Mouse (Mus musculus) brain, embryonic 14.5 days (tissue): Measurements from ENCODE around the gene Dnajc6.

ENCODE experiments used
- CTCF ChIP-seq: fragments of 200-500 bp; IDR thresholded peaks from 2 replicates; pipeline ENCODE4 v1.5.1; 2012; ENCODE audit warnings: inconsistent platforms, mild to moderate bottlenecking, moderate library complexity, borderline replicate concordance; ENCODE audit not compliant: insufficient read depth, insufficient read length; ENCODE audit errors: extremely low read depth
- POLR2A ChIP-seq: fragments of 200-500 bp; IDR thresholded peaks from 2 replicates; pipeline ENCODE4 v1.6.1; 2012; ENCODE audit warnings: mild to moderate bottlenecking, inconsistent platforms, borderline replicate concordance; ENCODE audit not compliant: poor library complexity, insufficient read depth, insufficient read length, severe bottlenecking; ENCODE audit errors: extremely low read depth

GRCm38 (mm10) chr4:101552372-101552771 lies 55.9 kb downstream of the Dnajc6 start:
- TF ChIP-seq POLR2A (no peak), CTCF (no peak)
